In genomic region chr4:126749553-126749952, GRCm38 (mm10) we compare ENCODE assay signal across 12 mouse cellular contexts. TPM values are rescaled to one million over a fixed set of nuclear protein-coding genes. Genes with fewer than 3 reads are reported as not detected.
A peak's percentile ranks its signal among the peaks of the same experiment; 100 is the strongest.
DNase-seq lines count a peak whose midpoint lies in the region; ATAC-seq and TF ChIP-seq lines count a peak whose summit lies in the region.
"Had no signal": no experiment of that assay in that cellular context is flagged by ENCODE, and none has a peak within 500 bp of the region (broad histone marks: within the 10 kb centered on the region; RNA-seq: fewer than 3 reads in every experiment).

No protein-coding gene starts in this region.

- H3K4me1 ChIP-seq in G1E (ENCODE audit: insufficient read depth, low read depth, low read length), result peaks cover 86% of the 10 kb centered on the region
- peaks cover 23% of the 10 kb centered on the region for H3K4me1 ChIP-seq in embryonic facial prominence, embryonic 14.5 days (ENCODE audit: control insufficient read depth, insufficient read depth, low read length)
- H3K4me1 ChIP-seq in heart, embryonic 12.5 days (replicated peaks), result peaks cover 31% of the 10 kb centered on the region

- no peak for TF ChIP-seq CTCF in G1E (IDR thresholded peaks at IDR 0.05; ENCODE audit: low read depth, low read length)

- intact Hi-C loops in left cerebral cortex, postnatal 36 days (cut with DNase I), result no loop called here

- DNase-seq in layer of hippocampus, adult 18-20 months (ENCODE audit: low spot score in 2 of 2), result peak; percentile 36 to 75
- no peak for DNase-seq in layer of hippocampus, adult 9-10 months (ENCODE audit: low spot score)
- DNase-seq in G1E (ENCODE audit: low spot score), result no peak
- no peak for DNase-seq in embryonic facial prominence, embryonic 14.5 days (ENCODE audit: low spot score)
- DNase-seq in left cerebral cortex, postnatal 36 days (ENCODE audit: low spot score in 2 of 2), result peak; percentile 55 to 60
- no peak for DNase-seq in ovary, postnatal 14 days (ENCODE audit: low spot score)
- DNase-seq: thymus, postnatal 14 days had no signal

- H3K27ac ChIP-seq in embryonic facial prominence, embryonic 14.5 days (replicated peaks; ENCODE audit: low read depth, low read length), result no peak overlapping the region
- no peak overlapping the region for H3K27ac ChIP-seq in heart, embryonic 12.5 days (ENCODE audit: poor library complexity, severe bottlenecking)

- WGBS in embryonic facial prominence, embryonic 14.5 days, result 86% methylated on average over 10 of the region's 11 CpGs
- WGBS in heart, embryonic 12.5 days, result 89% methylated on average over 11 of the region's 11 CpGs

- peak overlapping the region; percentile 28; the same call in 1 of the 2 replicates for H3K4me2 ChIP-seq in embryonic facial prominence, embryonic 14.5 days (ENCODE audit: low read depth, low read length)
- no peak overlapping the region for H3K4me2 ChIP-seq in heart, embryonic 12.5 days

- peak overlapping the region; percentile 38; the same call in 1 of the 2 replicates for H3K4me3 ChIP-seq in G1E (ENCODE audit: low read depth, low read length)
- H3K4me3 ChIP-seq in embryonic facial prominence, embryonic 14.5 days (ENCODE audit: low read depth, low read length), result no peak overlapping the region
- no peak overlapping the region for H3K4me3 ChIP-seq in heart, embryonic 12.5 days

- no peaks in the 10 kb centered on the region for H3K9me3 ChIP-seq in G1E (replicated peaks)
- no peaks in the 10 kb centered on the region for H3K9me3 ChIP-seq in embryonic facial prominence, embryonic 14.5 days (ENCODE audit: control insufficient read depth, low read length)
- no peaks in the 10 kb centered on the region for H3K9me3 ChIP-seq in heart, embryonic 12.5 days (replicated peaks)

- peaks cover 76% of the 10 kb centered on the region for H3K36me3 ChIP-seq in G1E (replicated peaks)
- peaks cover 50% of the 10 kb centered on the region for H3K36me3 ChIP-seq in embryonic facial prominence, embryonic 14.5 days (ENCODE audit: control insufficient read depth, insufficient read depth, low read length)
- peaks cover 62% of the 10 kb centered on the region for H3K36me3 ChIP-seq in heart, embryonic 12.5 days

- 0 out of 2 replicates have a peak overlapping the region, but pooled peaks have one; percentile 34 for H3K9ac ChIP-seq in embryonic facial prominence, embryonic 14.5 days (ENCODE audit: low read depth, low read length)
- no peak overlapping the region for H3K9ac ChIP-seq in heart, embryonic 12.5 days

- no peaks in the 10 kb centered on the region for H3K27me3 ChIP-seq in G1E (ENCODE audit: insufficient read depth, low read length)
- H3K27me3 ChIP-seq in embryonic facial prominence, embryonic 14.5 days (replicated peaks; ENCODE audit: control insufficient read depth, insufficient read depth, low read length), result no peaks in the 10 kb centered on the region
- no peaks in the 10 kb centered on the region; the same call in 1 of the 2 replicates for H3K27me3 ChIP-seq in heart, embryonic 12.5 days (replicated peaks)

- ATAC-seq in G1E (ENCODE audit: extremely low read depth, insufficient number of reproducible peaks, low FRiP score, poor library complexity, severe bottlenecking), result no peak
- no peak for ATAC-seq in embryonic facial prominence, embryonic 14.5 days (ENCODE audit: low read depth)
- no peak for ATAC-seq in heart, embryonic 12.5 days (ENCODE audit: insufficient number of reproducible peaks, low FRiP score)
- ATAC-seq: activated CD4-positive, CD25-positive, alpha-beta regulatory T cell, adult 4 months had no signal

RNA-seq across cellular contexts. Expression of gene Ncdn, which starts 3.7 kb away (rescaled TPM):
- total RNA-seq in layer of hippocampus, adult 18-20 months (2021), result 1,000 to 10,000 TPM; 2,035 to 2,092 TPM
- 16.9 and 18.4 TPM in 2 replicates for total RNA-seq in G1E (2014; fragmentation: Nextera tagmentation)
- total RNA-seq in G1E (2017), result 10.3 and 11.4 TPM in 2 replicates
- polyA plus RNA-seq in G1E (2012), result 86.9 and 89.1 TPM in 2 replicates
- polyA plus RNA-seq in embryonic facial prominence, embryonic 14.5 days (2014; fragmentation: Nextera tagmentation; extraction: Ambion mirVana), result 28.4 and 31.1 TPM in 2 replicates
- total RNA-seq in left cerebral cortex, postnatal 36 days (2021), result 100 to 1,000 TPM; 924 to 951 TPM
- 31.3 and 32.4 TPM in 2 replicates for polyA plus RNA-seq in heart, embryonic 12.5 days (2016; fragmentation: Nextera tagmentation; extraction: Ambion mirVana)

RNA-seq across cellular contexts. Expression of gene AU040320, which starts 3.8 kb away (rescaled TPM):
- 10 to 100 TPM; 60.9 to 61.3 TPM for total RNA-seq in layer of hippocampus, adult 18-20 months (2021)
- total RNA-seq in G1E (2014; fragmentation: Nextera tagmentation), result 41.5 and 45.5 TPM in 2 replicates
- total RNA-seq in G1E (2017), result 15.1 and 15.5 TPM in 2 replicates
- 10.6 and 21.8 TPM in 2 replicates for polyA plus RNA-seq in G1E (2012)
- polyA plus RNA-seq in embryonic facial prominence, embryonic 14.5 days (2014; fragmentation: Nextera tagmentation; extraction: Ambion mirVana), result 18.8 and 20.8 TPM in 2 replicates
- 10 to 100 TPM; 53.7 to 56.7 TPM for total RNA-seq in left cerebral cortex, postnatal 36 days (2021)
- 28.1 and 29.8 TPM in 2 replicates for polyA plus RNA-seq in heart, embryonic 12.5 days (2016; fragmentation: Nextera tagmentation; extraction: Ambion mirVana)

RNA-seq across cellular contexts. Expression of gene Tfap2e, which starts 13.5 kb away (rescaled TPM):
- total RNA-seq in layer of hippocampus, adult 18-20 months (2021), result not detected
- not detected in 2 replicates for total RNA-seq in G1E (2014; fragmentation: Nextera tagmentation)
- 0.05 TPM in 1 of 2 replicates, not detected in the other for total RNA-seq in G1E (2017)
- polyA plus RNA-seq in G1E (2012), result not detected in 2 replicates
- 0.22 and 0.78 TPM in 2 replicates for polyA plus RNA-seq in embryonic facial prominence, embryonic 14.5 days (2014; fragmentation: Nextera tagmentation; extraction: Ambion mirVana)
- total RNA-seq in left cerebral cortex, postnatal 36 days (2021), result not detected
- polyA plus RNA-seq in heart, embryonic 12.5 days (2016; fragmentation: Nextera tagmentation; extraction: Ambion mirVana), result not detected in 2 replicates
- total RNA-seq: gastrocnemius, postnatal 25 days; heart, postnatal 14 days; left cerebral cortex, postnatal 10 days had no signal
- polyA plus RNA-seq: activated CD4-positive, CD25-positive, alpha-beta regulatory T cell, adult 4 months had no signal

Comparison
In these comparisons a context has a peak if more than half of its experiments do, and no peak if none do; other contexts are left out.
1. DNase-seq: peak in layer of hippocampus, adult 18-20 months (2 of 2) and left cerebral cortex, postnatal 36 days (2 of 2); none in layer of hippocampus, adult 9-10 months (single experiment), G1E (single experiment), embryonic facial prominence, embryonic 14.5 days (single experiment) and ovary, postnatal 14 days (single experiment).
2. RNA of gene Ncdn, which starts 3.7 kb away (total RNA-seq): 2,035 to 2,092 TPM in layer of hippocampus, adult 18-20 months and 924 to 951 TPM in left cerebral cortex, postnatal 36 days; 10.3 to 18.4 TPM in G1E; every median in the first group is over 10 times any median in the second.